Mouse (Mus musculus) embryo, embryonic 9.5 days (tissue): ENCODE data around the gene Nf1.

Source experiments
- DNase-seq: peaks from one replicate; pipeline ENCODE4 v3.0.0-alpha.2; 2017; ENCODE audit errors: extremely low spot score

Gene Nf1

GRCm38 (mm10) chr11:79584191-79584590 is 244.7 kb downstream of the Nf1 start:
- peak; percentile 70 for DNase-seq

GRCm38 (mm10) chr11:79589317-79590075 is 250.0 kb downstream of the Nf1 start:
- DNase-seq, result peak; percentile 48

- peak; percentile 52 for DNase-seq
Observed at GRCm38 (mm10) chr11:79590664-79591590, 251.4 kb downstream of the Nf1 start, which contains the start of gene Rab11fip4. Gene Rab11fip4 (plus strand): TSS chr11:79591212.

- DNase-seq, result no peak
Observed at GRCm38 (mm10) chr11:79591591-79591975, 252.1 kb downstream of the Nf1 start.

DNA sequence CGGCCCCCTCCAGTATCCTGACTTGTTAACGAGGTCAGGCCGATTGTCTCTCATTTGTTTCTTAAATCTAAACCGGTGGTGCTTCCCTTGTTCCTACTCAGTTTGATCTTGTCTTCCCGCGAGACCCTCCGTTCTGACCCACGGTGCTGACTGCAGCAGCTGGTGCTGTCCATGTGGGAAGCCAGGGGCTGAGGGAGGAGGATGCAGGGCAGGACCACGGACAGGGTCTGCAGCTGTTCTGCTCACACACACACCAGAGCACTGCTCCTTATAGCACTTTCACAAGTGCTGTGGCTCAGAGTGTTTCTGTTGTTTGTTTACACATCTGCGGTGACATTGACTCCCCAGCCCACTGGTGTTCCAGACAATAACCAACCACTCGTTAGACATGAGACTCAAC is 254.0 kb downstream of the Nf1 start:
- DNase-seq, result peak; percentile 59

DNA sequence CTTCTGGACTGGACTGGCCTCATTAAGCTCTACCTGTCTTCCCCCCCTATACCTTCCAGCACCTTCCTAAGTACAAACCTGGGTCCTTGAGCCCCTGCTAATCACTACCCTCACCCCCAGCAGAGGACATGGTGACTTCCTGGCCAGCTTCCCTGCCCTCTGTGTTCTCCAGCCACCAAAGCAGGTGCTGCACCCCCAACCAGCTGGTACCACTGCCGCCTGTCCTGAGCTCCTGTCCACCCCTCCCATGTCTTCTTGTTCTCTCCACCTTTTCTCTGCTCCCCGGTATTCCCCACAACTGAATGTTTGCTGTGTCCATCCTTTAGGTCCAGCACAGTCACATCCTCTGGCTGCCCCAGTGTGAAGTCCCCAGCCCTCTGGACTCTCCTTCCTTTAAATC is 271.0 kb downstream of the Nf1 start:
- DNase-seq, result no peak

GRCm38 (mm10) chr11:79611011-79611666 is 271.6 kb downstream of the Nf1 start:
- DNase-seq, result peak; percentile 22

GRCm38 (mm10) chr11:79612046-79612600 is 272.6 kb downstream of the Nf1 start:
- DNase-seq, result no peak

- DNase-seq, result peak; percentile 31
Observed at GRCm38 (mm10) chr11:79613084-79613483, 273.6 kb downstream of the Nf1 start.

DNA sequence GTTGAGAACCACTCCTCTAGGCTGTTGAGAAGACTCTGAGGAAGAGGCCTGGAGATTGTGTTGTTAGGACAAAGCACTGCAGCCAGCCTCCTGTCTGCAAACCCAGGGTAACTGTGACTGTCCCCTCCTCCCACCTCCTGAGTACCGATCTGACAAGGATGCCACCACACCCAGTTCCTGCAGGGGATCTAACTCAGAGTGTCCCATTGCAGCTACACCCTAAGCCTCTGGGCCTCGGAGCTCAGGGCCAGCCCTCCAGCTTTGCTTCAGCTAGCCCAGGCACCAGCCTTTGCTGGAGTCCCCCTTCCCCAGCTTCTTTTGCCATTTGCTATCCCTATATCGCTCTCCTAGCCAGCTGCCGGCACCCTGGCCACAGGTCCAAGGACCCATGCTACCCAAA is 274.2 kb downstream of the Nf1 start:
- DNase-seq, result no peak

DNA sequence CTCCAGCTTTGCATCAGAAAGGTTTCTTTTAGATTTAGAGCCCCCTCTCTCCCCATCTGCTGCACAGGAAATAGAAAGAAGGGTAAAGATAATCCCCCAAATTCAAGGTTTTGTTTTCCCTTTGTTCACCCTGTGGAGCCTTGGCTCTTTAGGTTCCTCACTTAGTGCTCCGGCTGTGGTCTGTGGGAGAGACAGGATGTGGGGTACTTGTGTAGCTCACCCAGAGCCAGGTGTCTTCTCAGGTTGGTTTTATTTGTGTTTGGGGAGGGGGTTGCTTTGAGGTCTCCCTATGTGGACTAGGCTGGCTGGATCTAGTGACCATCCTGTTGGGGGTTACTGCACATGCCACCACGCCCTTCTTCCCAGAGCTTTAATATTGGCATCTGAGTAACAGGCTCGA is 275.4 kb downstream of the Nf1 start:
- DNase-seq, result no peak

- no peak for DNase-seq
Observed at GRCm38 (mm10) chr11:79615871-79616270, 276.4 kb downstream of the Nf1 start.

DNA sequence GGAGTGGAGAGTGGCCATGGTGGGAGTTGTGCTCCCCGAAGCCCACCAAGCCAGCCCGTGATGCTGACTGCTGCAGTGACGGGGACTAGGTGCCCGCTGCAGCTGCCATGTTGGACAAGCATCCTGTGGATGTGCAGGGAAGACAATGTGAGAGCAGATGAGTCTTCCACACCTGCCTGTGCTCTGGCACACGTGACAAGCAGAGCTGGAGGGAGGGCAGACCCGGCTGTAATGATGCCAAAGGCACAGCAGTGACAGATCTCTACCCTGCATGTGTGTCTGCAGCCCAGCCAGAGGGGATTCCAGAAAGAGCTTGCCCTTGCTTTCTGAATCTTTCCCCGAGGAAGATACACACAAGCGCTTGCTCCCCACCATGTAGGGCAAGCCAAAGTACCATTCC is 278.5 kb downstream of the Nf1 start:
- DNase-seq, result no peak

- DNase-seq, result no peak
Observed at GRCm38 (mm10) chr11:79623029-79623428, 283.5 kb downstream of the Nf1 start.

DNA sequence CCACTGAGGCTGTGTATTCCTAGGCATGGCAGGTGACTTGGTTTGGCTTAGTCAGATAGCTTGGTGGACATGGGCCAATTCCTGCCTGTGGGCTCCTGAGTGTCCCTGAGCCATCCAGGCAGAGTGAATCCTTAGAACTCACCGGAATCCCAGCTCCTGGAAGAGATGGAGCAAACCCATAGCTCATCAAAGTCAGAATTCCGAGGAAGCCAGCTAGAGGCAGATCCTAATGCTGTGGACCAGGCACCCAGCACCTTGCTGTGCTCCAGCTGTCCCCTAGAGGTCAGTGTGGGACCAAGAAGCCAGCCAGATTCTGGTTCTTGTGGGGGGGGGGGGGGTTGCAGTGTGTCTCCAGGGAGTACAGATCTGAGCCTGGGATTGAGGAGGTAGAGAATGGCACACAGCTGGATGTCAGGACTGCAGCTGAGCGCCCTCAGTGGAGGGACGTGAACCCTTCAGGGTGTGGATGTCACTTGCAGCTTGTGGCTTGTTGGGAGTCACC is 285.4 kb downstream of the Nf1 start:
- peak; percentile 70 for DNase-seq

GRCm38 (mm10) chr11:79628716-79629115 is 289.2 kb downstream of the Nf1 start:
- DNase-seq, result no peak

DNA sequence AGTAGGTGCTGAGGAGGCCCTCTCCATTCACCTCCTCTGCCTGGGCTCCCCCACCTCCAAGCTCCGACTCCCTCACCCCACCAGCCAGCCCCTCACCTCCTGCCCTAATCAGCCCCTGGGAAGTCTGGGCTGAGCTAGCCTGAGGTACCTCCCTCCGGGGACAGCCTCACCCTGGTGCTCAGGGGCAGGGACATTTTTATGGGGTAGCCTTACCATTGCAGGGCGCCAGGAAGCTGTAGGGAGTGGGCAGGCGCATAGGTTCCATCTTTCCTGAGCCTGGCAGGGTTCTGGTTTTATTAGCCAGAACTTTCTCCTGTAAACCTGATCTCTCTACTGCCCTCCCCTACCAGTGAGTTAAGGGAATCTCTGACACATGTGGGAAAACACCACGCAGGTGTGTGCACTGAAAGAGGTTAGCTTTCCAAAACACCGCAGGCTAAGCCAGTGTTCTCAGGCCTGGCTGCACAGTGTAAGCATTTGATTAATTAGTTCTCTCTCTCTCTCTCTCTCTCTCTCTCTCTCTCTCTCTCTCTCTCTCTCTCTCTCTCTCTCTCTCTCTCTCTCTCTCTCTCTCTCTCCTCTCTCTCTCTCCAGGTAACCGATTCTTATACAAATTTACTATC is 290.4 kb downstream of the Nf1 start:
- DNase-seq, result no peak

GRCm38 (mm10) chr11:79630521-79630920 is 291.0 kb downstream of the Nf1 start:
- no peak for DNase-seq
